Mouse (Mus musculus) G1E (cell line): Measurements from ENCODE around the gene Dcdc2a.

Experiments
- CTCF ChIP-seq: IDR thresholded peaks from 2 replicates; pipeline ENCODE4 v1.5.1; 2012; ENCODE audit warnings: low read depth, low read length, inconsistent platforms, mixed read lengths
- TAL1 ChIP-seq: conservative IDR thresholded peaks from 2 replicates; pipeline ENCODE4 v1.6.1; 2012; ENCODE audit warnings: low read depth, low read length, inconsistent platforms, mixed read lengths

- TF ChIP-seq TAL1 (no peak), CTCF (no peak)
Observed at GRCm38 (mm10) chr13:25007115-25007514, 48.7 kb upstream of the Dcdc2a start.
